Mouse (Mus musculus) liver, embryonic 13.5 days (tissue): ENCODE results near the gene Agbl2. TPM values are rescaled to one million over a fixed set of nuclear protein-coding genes. Genes with fewer than 3 reads are reported as not detected.
A peak's percentile ranks its signal among the peaks of the same experiment; 100 is the strongest.

Source experiments
- ATAC-seq: fragments of 200-750 bp; cut with Nextera tagmentation; 2 replicates; pipeline ENCODE4 v1.8.0; 2017; ENCODE audit warnings: low read depth, mild to moderate bottlenecking, moderate number of reproducible peaks, moderate library complexity
- DNase-seq: peaks from one replicate; pipeline ENCODE4 v3.0.0; 2022
- H3K27ac ChIP-seq: fragments of 300-500 bp; sonication (generic); 2 replicates; pipeline ENCODE4 v1.5.1; 2015; ENCODE audit warnings: moderate library complexity, mild to moderate bottlenecking, inconsistent platforms
- H3K27me3 ChIP-seq: fragments of 300-500 bp; sonication (generic); 2 replicates; pipeline ENCODE4 v1.6.1; 2015; ENCODE audit warnings: mild to moderate bottlenecking, inconsistent platforms
- H3K36me3 ChIP-seq: fragments of 300-500 bp; sonication (generic); 2 replicates; pipeline ENCODE4 v1.6.1; 2015; ENCODE audit warnings: mild to moderate bottlenecking, inconsistent platforms
- H3K4me1 ChIP-seq: fragments of 300-500 bp; sonication (generic); replicated peaks from 2 replicates; pipeline ENCODE4 v1.6.1; 2015; ENCODE audit warnings: inconsistent platforms
- H3K4me2 ChIP-seq: fragments of 300-500 bp; sonication (generic); 2 replicates; pipeline ENCODE4 v1.6.1; 2015; ENCODE audit warnings: inconsistent platforms, mild to moderate bottlenecking, moderate library complexity
- H3K4me3 ChIP-seq: fragments of 300-500 bp; sonication (generic); replicated peaks from 2 replicates; pipeline ENCODE4 v1.5.1; 2015; ENCODE audit warnings: mild to moderate bottlenecking, inconsistent platforms
- H3K9ac ChIP-seq: fragments of 300-500 bp; sonication (generic); 2 replicates; pipeline ENCODE4 v1.6.1; 2015; ENCODE audit warnings: mild to moderate bottlenecking, inconsistent platforms
- H3K9me3 ChIP-seq: fragments of 300-500 bp; sonication (generic); replicated peaks from 2 replicates; pipeline ENCODE4 v1.6.1; 2016; ENCODE audit warnings: inconsistent platforms
- WGBS: fragments of 180-500 bp; shearing (Covaris S2); methylation state at CpG from one replicate; pipeline ENCODE4 v1.1.7; 2015; ENCODE audit not compliant: insufficient replicate concordance; 5-methylcytosine and 5-hydroxymethylcytosine counted together
- polyA plus RNA-seq: library from polyadenylated mRNA; unstranded; fragments of >200 nt; fragmentation: Nextera tagmentation; extraction: Ambion mirVana; gene quantifications from 2 replicates; pipeline ENCODE4 v1.2.1, GENCODE M21; 2015

The Agbl2 gene
- polyA plus RNA-seq, 1 experiment from 2014 or later, result 0.06 TPM

DNA sequence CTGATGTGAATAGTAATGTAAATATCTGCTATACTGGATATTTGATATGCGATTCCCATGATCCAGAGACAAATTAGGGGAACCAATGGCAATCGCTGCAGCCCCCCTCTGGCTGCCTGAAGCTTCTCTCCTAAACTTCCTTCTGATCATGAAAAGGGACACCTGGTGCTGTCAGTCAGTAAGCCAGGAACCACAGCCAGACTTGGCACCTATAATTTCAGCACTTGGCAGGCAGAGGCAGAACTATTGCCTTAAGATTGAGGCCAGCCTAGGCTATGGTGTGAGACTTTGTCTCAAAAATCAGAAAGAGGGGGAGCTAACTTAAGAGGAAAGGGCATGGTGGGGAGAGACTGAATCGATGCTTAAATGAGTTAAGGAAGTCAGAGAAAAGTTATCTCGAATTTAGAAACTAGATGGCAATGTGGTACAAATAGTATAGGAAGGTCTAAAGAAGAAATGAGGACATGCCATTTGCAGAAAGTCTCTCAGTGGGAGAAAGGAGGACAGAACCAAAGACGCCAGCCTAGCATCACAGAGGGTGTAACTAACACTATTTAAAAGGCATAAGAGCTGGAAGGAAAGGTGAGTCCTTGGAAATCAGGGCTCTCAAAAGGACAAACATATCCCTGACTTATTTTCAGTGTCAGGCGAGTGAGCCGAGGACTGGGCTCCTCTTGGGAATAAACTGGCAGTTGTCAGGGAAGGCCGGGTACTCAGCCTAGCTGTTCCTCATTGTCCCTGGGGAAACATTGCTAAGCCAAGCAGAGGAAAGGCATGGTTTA is 88.8 kb downstream of the Agbl2 start:
- 63% methylated on average over 8 of the region's 8 CpGs for WGBS
- ATAC-seq, result no peak
- no peak overlapping the region for H3K4me3 ChIP-seq
- DNase-seq, result no peak
- no peaks in the 10 kb centered on the region for H3K9me3 ChIP-seq
- H3K9ac ChIP-seq, result peak overlapping the region; percentile 57; the same call in 1 of the 2 replicates
- H3K4me2 ChIP-seq, result peak overlapping the region; percentile 60
- peaks cover 12% of the 10 kb centered on the region for H3K36me3 ChIP-seq
- peaks cover 59% of the 10 kb centered on the region for H3K4me1 ChIP-seq
- H3K27ac ChIP-seq, result peak overlapping the region; percentile 92
- H3K27me3 ChIP-seq, result no peaks in the 10 kb centered on the region

DNA sequence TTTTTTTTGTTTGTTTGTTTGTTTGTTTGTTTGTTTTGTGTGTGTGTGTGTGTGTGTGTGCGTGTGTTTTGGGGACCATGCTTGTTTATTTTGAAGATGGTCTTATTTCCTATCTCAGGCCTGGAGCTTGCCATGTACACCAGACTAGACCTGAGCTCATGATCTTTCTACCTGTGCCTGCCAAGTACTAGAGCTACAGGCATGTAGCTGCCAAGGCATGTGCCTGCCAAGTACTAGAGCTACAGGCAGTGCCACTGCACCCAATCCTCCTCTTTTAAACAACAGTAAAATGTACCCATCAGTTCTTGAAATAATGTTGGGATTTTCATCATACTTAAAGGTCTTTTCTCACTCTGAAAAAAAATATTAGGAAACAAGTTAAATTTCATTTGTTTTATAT is 91.5 kb downstream of the Agbl2 start:
- H3K27me3 ChIP-seq, result peaks cover 7% of the 10 kb centered on the region
- peaks cover 36% of the 10 kb centered on the region for H3K4me1 ChIP-seq
- WGBS, result 64% methylated on average over 1 of the region's 1 CpGs
- H3K27ac ChIP-seq, result no peak overlapping the region
- no peak overlapping the region for H3K9ac ChIP-seq
- DNase-seq (no peak), ATAC-seq (no peak)
- no peaks in the 10 kb centered on the region for H3K36me3 ChIP-seq
- no peak overlapping the region for H3K4me3 ChIP-seq
- H3K4me2 ChIP-seq, result no peak overlapping the region
- H3K9me3 ChIP-seq, result no peaks in the 10 kb centered on the region

DNA sequence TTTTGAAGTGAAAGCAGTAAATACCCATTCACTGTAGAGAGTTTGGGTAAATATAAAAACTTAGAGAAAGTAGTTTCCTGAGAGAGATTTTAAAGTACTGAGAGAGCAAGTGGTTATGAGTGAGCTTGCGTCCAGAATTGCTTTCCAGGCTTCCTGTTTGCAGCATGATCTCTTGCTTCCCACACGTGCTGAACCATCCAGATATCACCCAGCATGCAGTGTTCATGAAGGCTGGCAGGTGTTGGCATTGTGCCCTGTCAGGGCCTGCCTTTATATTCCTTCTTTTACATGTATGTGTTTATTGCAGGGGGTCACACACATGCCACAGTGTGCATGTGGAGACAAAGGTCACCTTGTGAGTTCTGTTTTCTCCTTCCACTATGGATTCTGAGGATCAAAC is 92.7 kb downstream of the Agbl2 start:
- DNase-seq, result no peak
- H3K4me3 ChIP-seq, result no peak overlapping the region
- H3K27ac ChIP-seq, result no peak overlapping the region
- peaks cover 13% of the 10 kb centered on the region for H3K27me3 ChIP-seq
- H3K9ac ChIP-seq, result no peak overlapping the region
- H3K4me2 ChIP-seq, result no peak overlapping the region
- no peaks in the 10 kb centered on the region for H3K36me3 ChIP-seq
- WGBS, result 49% methylated on average over 2 of the region's 2 CpGs
- no peak for ATAC-seq
- H3K4me1 ChIP-seq, result peaks cover 36% of the 10 kb centered on the region
- no peaks in the 10 kb centered on the region for H3K9me3 ChIP-seq

DNA sequence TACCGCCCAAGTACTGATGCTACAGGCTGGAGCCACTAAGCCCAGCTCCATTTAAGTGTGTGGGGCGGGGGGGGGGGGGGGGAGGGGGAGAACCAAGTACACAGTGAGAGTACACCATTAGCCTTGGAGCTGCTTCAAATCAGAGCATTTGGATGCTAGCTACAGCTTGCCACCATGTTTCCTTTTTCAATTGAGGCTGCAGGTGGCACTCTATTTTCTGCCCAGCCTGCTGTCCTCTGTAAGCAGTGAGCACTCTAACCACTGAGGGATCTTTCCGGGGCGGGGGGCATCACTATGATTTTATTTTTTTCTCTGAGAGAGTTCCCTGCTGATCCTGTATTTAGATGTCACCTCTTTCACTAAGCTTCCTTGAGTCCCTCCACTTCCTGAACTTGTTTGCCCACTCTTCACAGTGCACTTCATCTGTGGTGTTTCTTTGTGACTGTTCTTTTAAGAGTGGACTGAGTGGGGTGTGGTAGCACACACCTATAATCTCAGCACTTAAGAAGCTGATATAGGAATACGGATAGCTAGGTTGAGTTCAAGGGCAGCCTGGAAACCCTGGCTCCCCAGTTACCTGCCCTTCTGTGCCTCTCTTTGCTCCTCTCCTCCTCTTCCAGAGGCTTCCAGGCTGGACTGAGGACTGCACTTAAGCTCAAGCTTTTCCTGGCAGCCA is 95.2 kb downstream of the Agbl2 start:
- 62% methylated on average over 4 of the region's 5 CpGs for WGBS
- Histone ChIP-seq H3K4me1 (peaks cover 17% of the 10 kb centered on the region), H3K27me3 (peaks cover 30% of the 10 kb centered on the region), H3K9ac (no peak overlapping the region), H3K4me3 (no peak overlapping the region), H3K36me3 (no peaks in the 10 kb centered on the region), H3K9me3 (no peaks in the 10 kb centered on the region), H3K27ac (no peak overlapping the region), H3K4me2 (no peak overlapping the region)
- DNase-seq, result no peak
- no peak for ATAC-seq

DNA sequence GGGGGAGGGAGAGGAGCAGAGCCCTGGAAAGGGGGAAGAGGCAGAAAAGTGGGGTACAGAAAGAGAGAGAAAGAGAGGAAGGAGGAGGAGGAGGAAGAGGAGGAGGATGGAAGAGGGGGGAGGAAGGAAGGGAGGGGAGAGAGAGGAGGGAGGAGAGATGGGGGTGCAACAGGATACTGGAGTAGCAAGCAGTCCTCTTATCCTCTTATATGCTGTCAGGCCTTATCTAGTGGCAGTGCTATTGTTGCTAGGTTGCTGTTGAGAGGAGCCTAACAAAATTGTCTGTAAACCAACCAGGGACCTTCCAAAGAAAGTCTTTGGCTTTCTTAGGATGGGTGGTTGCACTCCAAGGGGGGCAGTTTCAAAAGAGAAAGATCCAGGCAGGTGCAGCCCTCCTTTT is 96.9 kb downstream of the Agbl2 start:
- Histone ChIP-seq H3K9ac (no peak overlapping the region), H3K4me1 (peaks cover 17% of the 10 kb centered on the region), H3K27me3 (peaks cover 47% of the 10 kb centered on the region), H3K9me3 (0 out of 2 replicates have a peak, but pooled peaks cover 3% of the 10 kb centered on the region), H3K4me3 (no peak overlapping the region), H3K36me3 (no peaks in the 10 kb centered on the region), H3K27ac (no peak overlapping the region), H3K4me2 (no peak overlapping the region)
- DNase-seq (no peak), ATAC-seq (no peak)

DNA sequence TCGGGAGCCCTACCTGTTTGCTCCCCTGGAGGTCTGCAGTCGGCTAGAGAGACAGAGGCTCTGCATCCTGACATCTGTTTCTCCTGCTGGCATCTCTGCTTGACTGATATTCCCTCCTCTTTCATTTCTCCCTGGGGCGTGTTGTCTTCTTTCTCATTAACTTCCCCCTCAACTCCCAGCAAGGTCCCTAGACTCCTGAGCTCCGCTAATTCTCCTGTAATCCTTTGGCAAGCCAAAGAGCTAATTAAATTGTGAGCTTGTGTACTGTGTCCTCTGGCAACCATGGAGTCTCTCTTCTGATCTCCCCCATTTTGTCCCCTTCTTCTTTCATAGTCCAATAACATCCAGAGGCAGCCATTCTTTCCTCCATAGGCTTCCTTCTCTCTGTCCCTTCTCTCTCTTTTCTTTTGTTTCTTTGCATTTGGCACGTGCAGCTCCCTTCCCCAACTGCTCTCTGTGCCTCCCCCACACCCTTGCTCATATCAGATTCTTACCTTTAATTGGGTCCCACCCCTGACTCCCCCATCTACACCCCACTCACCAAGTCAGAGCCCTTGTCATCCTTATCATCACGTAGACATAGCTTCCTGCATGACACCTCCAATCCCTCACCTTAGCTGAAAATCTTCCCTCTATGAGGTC is 97.7 kb downstream of the Agbl2 start:
- Histone ChIP-seq H3K9ac (no peak overlapping the region), H3K4me1 (peaks cover 20% of the 10 kb centered on the region), H3K4me3 (no peak overlapping the region), H3K4me2 (no peak overlapping the region), H3K27ac (no peak overlapping the region), H3K36me3 (no peaks in the 10 kb centered on the region), H3K27me3 (peaks cover 56% of the 10 kb centered on the region), H3K9me3 (0 out of 2 replicates have a peak, but pooled peaks cover 3% of the 10 kb centered on the region)
- DNase-seq, result no peak
- WGBS, result 32% methylated on average over 6 of the region's 6 CpGs
- no peak for ATAC-seq

DNA sequence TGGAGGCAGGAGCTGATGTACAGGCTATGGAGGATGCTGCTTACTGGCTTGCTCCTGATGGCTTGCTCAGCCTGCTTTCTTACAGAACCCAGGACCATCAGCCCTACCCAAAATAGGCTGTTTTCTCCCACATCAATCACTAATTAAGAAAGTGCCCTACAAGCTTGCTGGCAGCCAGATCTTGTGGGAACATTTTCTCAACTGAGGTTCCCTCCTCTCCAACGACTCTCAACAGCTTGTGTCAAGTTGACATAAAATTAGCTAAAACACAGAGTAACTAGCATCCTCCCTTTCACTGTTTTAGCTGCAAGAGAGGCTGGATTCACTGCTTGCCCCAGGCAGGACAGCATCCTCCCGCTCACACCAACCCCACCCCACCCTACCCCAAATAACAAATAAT is 99.3 kb downstream of the Agbl2 start:
- no peak for DNase-seq
- Histone ChIP-seq H3K4me1 (peaks cover 28% of the 10 kb centered on the region), H3K36me3 (no peaks in the 10 kb centered on the region), H3K4me2 (no peak overlapping the region), H3K27ac (no peak overlapping the region), H3K9me3 (0 out of 2 replicates have a peak, but pooled peaks cover 3% of the 10 kb centered on the region), H3K4me3 (no peak overlapping the region), H3K9ac (no peak overlapping the region), H3K27me3 (peaks cover 71% of the 10 kb centered on the region)
- ATAC-seq, result no peak
- WGBS, result 67% methylated on average over 2 of the region's 2 CpGs

Other genes with a start within 250 kb of the Agbl2 start
- 1.7 and 1.9 TPM in 2 replicates for gene Ptprj, start 202.1 kb upstream of the Agbl2 start, polyA plus RNA-seq
- gene Nup160, start 105.5 kb upstream of the Agbl2 start, polyA plus RNA-seq, result 35.1 and 44.0 TPM in 2 replicates
- gene Fnbp4, start 37.4 kb upstream of the Agbl2 start, polyA plus RNA-seq, result 30.4 and 37.1 TPM in 2 replicates
- gene Mtch2, start 64.4 kb downstream of the Agbl2 start, polyA plus RNA-seq, result 152 and 154 TPM in 2 replicates
- 3.0 and 4.4 TPM in 2 replicates for gene C1qtnf4, start 103.1 kb downstream of the Agbl2 start, polyA plus RNA-seq
- 17.5 and 21.0 TPM in 2 replicates for gene Kbtbd4, start 122.0 kb downstream of the Agbl2 start, polyA plus RNA-seq
- 156 and 162 TPM in 2 replicates for gene Ndufs3, start 122.1 kb downstream of the Agbl2 start, polyA plus RNA-seq
- 54.9 and 68.3 TPM in 2 replicates for gene Celf1, start 157.7 kb downstream of the Agbl2 start, polyA plus RNA-seq